Mouse (Mus musculus) myocyte (in vitro differentiated cells): ENCODE data around the gene 4931429L15Rik.

Experiments
- CEBPB ChIP-seq: IDR thresholded peaks from 2 replicates; pipeline ENCODE4 v1.6.1; 2011; ENCODE audit warnings: mild to moderate bottlenecking, moderate library complexity; ENCODE audit not compliant: poor library complexity, insufficient read depth, severe bottlenecking
- E2F4 ChIP-seq: IDR thresholded peaks from one replicate; pipeline ENCODE4 v1.6.1; 2011; ENCODE audit warnings: mild to moderate bottlenecking, control low read depth, moderate library complexity; ENCODE audit not compliant: insufficient read depth
- MAX ChIP-seq: IDR thresholded peaks from one replicate; pipeline ENCODE4 v1.6.1; 2011; ENCODE audit warnings: low read depth, mild to moderate bottlenecking, control low read depth
- MYOG ChIP-seq, 3 experiments: IDR thresholded peaks; one replicate each; pipeline ENCODE4 v1.6.1; 2011; ENCODE audit warnings: control low read depth in 2 of 3, low read depth in 2 of 3, mild to moderate bottlenecking in 2 of 3; ENCODE audit not compliant: insufficient read length in 2 of 3, control insufficient read depth in 1 of 3, insufficient read depth in 1 of 3
- POLR2A ChIP-seq: IDR thresholded peaks from one replicate; pipeline ENCODE4 v1.6.1; 2011; ENCODE audit warnings: low read depth, mild to moderate bottlenecking, control low read depth, moderate library complexity; ENCODE audit not compliant: insufficient read length
- POLR2AphosphoS2 ChIP-seq: IDR thresholded peaks from one replicate; pipeline ENCODE4 v1.6.1; 2011; ENCODE audit warnings: low read depth, control low read depth; ENCODE audit not compliant: insufficient read length
- REST ChIP-seq: IDR thresholded peaks from one replicate; pipeline ENCODE4 v1.6.1; 2011; ENCODE audit warnings: mild to moderate bottlenecking, control low read depth, moderate library complexity; ENCODE audit not compliant: insufficient read depth, insufficient read length
- USF1 ChIP-seq: IDR thresholded peaks from one replicate; pipeline ENCODE4 v1.6.1; 2011; ENCODE audit warnings: low read depth, mild to moderate bottlenecking, control low read depth, moderate library complexity

DNA sequence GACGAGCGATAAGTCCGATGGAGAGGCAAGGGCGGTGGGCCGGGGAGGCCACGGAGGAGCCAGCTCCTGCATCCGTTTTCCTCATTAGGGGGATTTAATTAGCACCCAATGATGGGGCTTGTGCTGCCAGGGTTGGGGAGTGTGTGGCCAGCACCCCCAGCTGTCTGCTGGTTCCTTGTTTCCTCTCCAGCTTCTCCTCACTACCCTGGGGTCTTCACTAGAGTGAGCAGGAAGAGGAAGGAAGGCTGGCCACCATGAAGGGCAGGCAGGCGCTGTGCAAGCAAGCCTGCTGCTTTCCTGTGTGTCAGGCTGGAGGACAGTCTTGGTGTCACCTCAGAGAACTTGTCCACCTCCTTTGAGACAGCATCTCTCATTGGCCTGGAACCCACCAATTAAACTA is 2.9 kb downstream of the 4931429L15Rik start:
- TF ChIP-seq E2F4 = no peak
- TF ChIP-seq POLR2AphosphoS2 = no peak
- TF ChIP-seq POLR2A = no peak
- TF ChIP-seq MYOG (IDR thresholded peaks at IDR 0.05; ENCODE audit: control insufficient read depth in 1 of 3, insufficient read depth in 1 of 3, insufficient read length in 2 of 3, low read depth in 2 of 3) = no peak
- no peak for TF ChIP-seq REST
- no peak for TF ChIP-seq MAX
- TF ChIP-seq USF1 = no peak
- TF ChIP-seq CEBPB = no peak
